Mouse (Mus musculus) stomach, postnatal 0 days (tissue): ENCODE results near the gene Arf6.

Source experiments
- CTCF ChIP-seq: IDR thresholded peaks from 2 replicates; pipeline ENCODE4 v1.5.1; 2016; ENCODE audit warnings: antibody characterized with exemption, low read depth, mild to moderate bottlenecking, moderate library complexity
- EP300 ChIP-seq: optimal IDR thresholded peaks from 2 replicates; pipeline ENCODE3; 2016; ENCODE audit warnings: antibody characterized with exemption

DNA sequence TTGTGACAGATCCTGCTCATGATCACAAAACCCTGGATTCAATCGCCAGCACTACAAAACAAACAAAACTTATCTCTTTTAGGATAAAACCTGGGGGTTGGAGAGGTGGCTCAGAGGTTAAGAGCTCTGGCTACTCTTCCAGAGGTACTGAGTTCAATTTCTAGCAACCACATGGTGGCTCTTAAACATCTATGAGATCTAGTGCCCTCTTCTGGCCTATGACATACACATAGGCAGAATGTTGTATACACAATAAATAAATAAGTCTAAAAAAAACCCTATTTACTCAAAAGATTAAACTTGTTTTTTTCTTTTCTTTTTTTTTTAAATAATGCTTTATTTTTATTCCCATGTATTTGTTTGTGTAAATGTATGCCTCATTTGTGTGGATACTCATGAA lies 20.3 kb upstream of the Arf6 start:
- TF ChIP-seq CTCF (peak; percentile 47), EP300 (no peak)
